ENCODE assay signal across 8 mouse cellular contexts in genomic region chr7:73595140-73595825, GRCm38 (mm10). TPM values are rescaled to one million over a fixed set of nuclear protein-coding genes. Genes with fewer than 3 reads are reported as not detected.
DNase-seq lines count a peak whose midpoint lies in the region; ATAC-seq lines count a peak whose summit lies in the region.

No protein-coding gene starts in this region.

- H3K27ac ChIP-seq in hindbrain, embryonic 13.5 days: peak overlapping the region; percentile 92

- H3K27me3 ChIP-seq in hindbrain, embryonic 13.5 days: no peaks in the 10 kb centered on the region

- H3K9ac ChIP-seq in hindbrain, embryonic 13.5 days: peak overlapping the region; percentile 49

- H3K9me3 ChIP-seq in hindbrain, embryonic 13.5 days: no peaks in the 10 kb centered on the region

- peak overlapping the region; percentile 62 for H3K4me2 ChIP-seq in hindbrain, embryonic 13.5 days

- H3K4me3 ChIP-seq in hindbrain, embryonic 13.5 days: peak overlapping the region; percentile 34

- DNase-seq in NIH3T3 (ENCODE audit: low read depth): peak; percentile 99
- DNase-seq in cerebellum, postnatal 14 days: peak; percentile 90 to 91
- DNase-seq in frontal cortex, postnatal 14 days (ENCODE audit: low spot score in 2 of 2): peak; percentile 67 to 85
- peak; percentile 64 to 80 for DNase-seq in left cerebral cortex, adult 18-20 months (ENCODE audit: low spot score in 2 of 2)
- peak; percentile 94 to 98 for DNase-seq in lung, postnatal 4 days
- peak; percentile 76 for DNase-seq in retina, postnatal 7 days (ENCODE audit: low read depth, low spot score)
- peak; percentile 72 to 89 for DNase-seq in urinary bladder, adult 18-20 months (ENCODE audit: low spot score in 2 of 2)

- H3K36me3 ChIP-seq in hindbrain, embryonic 13.5 days: no peaks in the 10 kb centered on the region

- peak; percentile 96 for ATAC-seq in hindbrain, embryonic 13.5 days (ENCODE audit: low FRiP score)

- peaks cover 42% of the 10 kb centered on the region for H3K4me1 ChIP-seq in hindbrain, embryonic 13.5 days (replicated peaks)

- 3% methylated on average over 23 of the region's 23 CpGs for WGBS in hindbrain, embryonic 13.5 days

RNA-seq across cellular contexts. Expression of gene Chd2, which starts 53.7 kb away (rescaled TPM):
- polyA plus RNA-seq in hindbrain, embryonic 13.5 days (2015; fragmentation: Nextera tagmentation; extraction: Ambion mirVana): 44.7 and 53.5 TPM in 2 replicates
- total RNA-seq in left cerebral cortex, adult 18-20 months (2021): 10 to 100 TPM; 50.2 to 57.2 TPM

Comparison
In these comparisons a context has a peak if more than half of its experiments do, and no peak if none do; other contexts are left out.
1. Peak in every context shown above with its lines: DNase-seq, ATAC-seq, H3K4me3 ChIP-seq and H3K27ac ChIP-seq.